Mouse (Mus musculus): ENCODE data around the gene Lasp1. TPM values are rescaled to one million over a fixed set of nuclear protein-coding genes. Genes with fewer than 3 reads are reported as not detected.
"Not testable (repeated sequence)": the region's sequence is repeated elsewhere in the genome, so short reads cannot be mapped to it uniquely, and the experiment has no call there.

The Lasp1 gene
- 108 and 111 TPM in 2 replicates for polyA plus RNA-seq (2012; rRNA removed)

- peak; percentile 80 to 96 for DNase-seq (ENCODE audit: extremely low spot score in 1 of 2, low spot score in 1 of 2)
Measured at GRCm38 (mm10) chr11:97798782-97799145, at the start of gene Lasp1. TSS of gene Lasp1 (plus strand) at chr11:97799000.

DNA sequence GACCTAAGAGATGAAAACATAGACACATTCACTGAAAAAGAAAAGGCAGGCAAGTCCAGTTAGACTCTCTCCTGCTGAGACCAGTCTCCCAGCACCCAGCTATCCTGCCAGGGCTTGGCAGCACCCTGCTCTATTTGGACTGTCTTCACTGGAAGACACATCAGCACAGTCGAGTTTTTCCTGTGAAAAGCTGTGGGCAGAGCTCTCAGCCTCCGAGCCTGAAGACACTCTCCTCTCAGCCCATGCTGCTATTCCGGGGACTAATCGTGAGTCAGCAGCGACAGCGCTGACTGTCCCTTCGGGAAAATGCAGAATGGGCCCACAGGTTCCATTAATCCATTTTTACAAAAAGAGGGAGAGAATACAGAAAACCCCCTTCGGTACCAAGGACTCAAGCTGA, 45.5 kb upstream of the Lasp1 start:
- peak; percentile 55 to 78 for DNase-seq (ENCODE audit: extremely low spot score in 1 of 2, low spot score in 1 of 2)

GRCm38 (mm10) chr11:97758125-97758524, 40.7 kb upstream of the Lasp1 start:
- DNase-seq (ENCODE audit: extremely low spot score in 1 of 2, low spot score in 1 of 2): no peak

DNA sequence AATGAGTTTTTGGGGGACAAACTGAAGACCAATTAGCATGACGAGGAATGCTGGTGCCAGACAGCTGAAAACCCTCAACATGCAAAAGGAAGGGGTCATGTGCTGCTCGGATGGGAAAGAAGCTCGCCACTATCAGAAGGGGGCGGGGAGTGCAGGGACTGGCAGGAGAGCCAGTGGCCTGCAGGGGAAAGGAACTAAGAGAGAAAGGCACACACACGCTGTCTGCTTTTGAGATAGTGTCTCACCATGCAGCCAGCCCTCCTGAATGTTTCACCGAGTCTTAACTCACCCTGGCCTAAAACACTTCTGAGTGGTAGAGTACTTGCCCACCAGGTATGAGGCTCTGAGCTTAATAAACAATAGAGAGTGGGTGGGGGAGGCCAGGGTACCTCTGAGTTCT, 39.9 kb upstream of the Lasp1 start:
- DNase-seq (ENCODE audit: extremely low spot score in 1 of 2, low spot score in 1 of 2): no peak

DNA sequence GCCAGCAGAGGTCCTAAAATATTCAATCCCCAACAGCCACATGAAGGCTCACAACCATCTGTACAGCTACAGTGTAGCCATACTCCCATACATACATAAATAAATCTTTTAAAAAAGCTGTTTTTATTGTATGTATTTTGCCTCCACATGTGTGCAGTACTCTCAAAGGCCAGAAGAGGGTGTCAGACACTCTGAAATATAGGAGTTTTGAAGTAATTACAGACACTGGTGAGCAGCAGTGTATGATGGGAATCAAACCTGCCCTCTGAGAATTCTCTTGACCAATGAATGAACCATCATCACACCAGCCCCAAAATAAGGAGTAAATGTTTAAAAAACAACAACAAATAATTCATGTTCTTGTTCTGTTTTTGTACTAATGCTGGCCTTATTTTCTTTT, 37.2 kb upstream of the Lasp1 start:
- no peak for DNase-seq (ENCODE audit: extremely low spot score in 1 of 2, low spot score in 1 of 2)

- peak; percentile 95 to 99 for DNase-seq (ENCODE audit: extremely low spot score in 1 of 2, low spot score in 1 of 2)
Measured at GRCm38 (mm10) chr11:97766154-97766881, 32.5 kb upstream of the Lasp1 start, which contains the start of gene Cwc25. TSS of gene Cwc25 (minus strand) at chr11:97766556.

- no peak for DNase-seq (ENCODE audit: extremely low spot score in 1 of 2, low spot score in 1 of 2)
Measured at GRCm38 (mm10) chr11:97769704-97770103, 29.1 kb upstream of the Lasp1 start.

DNA sequence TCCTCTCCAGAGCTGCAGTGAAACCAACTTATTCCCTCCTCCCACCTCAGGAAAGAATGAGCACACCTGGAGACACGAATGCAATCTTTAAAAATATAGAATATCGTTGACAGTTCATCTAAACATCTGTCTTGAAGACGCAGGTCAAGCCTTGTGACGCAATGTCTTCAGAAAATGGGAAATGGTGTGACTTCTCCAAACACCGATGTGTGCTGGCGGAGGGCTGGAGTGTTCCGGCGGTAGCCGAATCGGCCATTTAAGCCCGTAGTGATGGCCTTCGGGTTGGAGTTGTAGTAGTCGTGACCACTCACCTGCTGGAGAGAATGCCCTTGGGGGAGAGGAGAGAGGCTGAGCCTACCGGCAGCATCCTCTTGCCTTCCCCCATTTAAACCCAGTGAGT, 27.4 kb upstream of the Lasp1 start:
- DNase-seq (ENCODE audit: extremely low spot score in 1 of 2, low spot score in 1 of 2): no peak

- DNase-seq (ENCODE audit: extremely low spot score in 1 of 2, low spot score in 1 of 2): no peak
Measured at GRCm38 (mm10) chr11:97775186-97775585, 23.6 kb upstream of the Lasp1 start.

DNA sequence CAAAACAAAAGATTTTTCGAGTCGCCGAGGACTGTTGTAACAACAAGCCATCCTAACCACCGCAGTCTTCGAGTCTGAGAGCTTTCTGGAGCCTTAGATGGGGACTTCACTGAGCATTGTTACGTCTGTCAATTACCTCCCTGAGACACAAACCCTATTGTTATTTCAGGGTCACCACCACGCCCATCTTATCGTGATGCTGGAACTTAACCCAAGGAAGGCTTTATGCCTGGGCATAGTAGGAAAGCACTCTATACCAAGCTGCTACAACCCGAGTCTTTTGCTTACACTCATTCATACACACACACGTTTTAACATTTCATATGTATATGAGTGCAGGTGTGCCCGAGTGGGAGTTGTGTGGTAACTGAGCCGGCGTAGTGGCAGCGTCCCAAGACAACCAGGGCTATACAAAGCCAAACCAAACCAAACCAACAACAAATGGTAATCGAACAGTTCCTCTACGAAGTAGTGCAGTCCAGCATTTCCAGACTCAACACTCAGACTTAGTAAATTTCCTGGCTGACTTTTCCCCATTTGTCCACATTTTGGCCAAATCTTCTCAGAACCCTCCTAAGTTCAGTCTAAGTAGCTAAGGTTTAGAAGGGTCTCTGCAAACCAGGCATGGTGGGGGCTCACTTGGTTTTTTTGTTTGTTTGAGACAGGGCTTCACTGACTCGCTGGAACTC, 22.8 kb upstream of the Lasp1 start, which contains the start of gene 1700001P01Rik:
Gene 1700001P01Rik (minus strand): TSS at position 111 of the 689 bp plus-strand sequence.
- no peak for DNase-seq (ENCODE audit: extremely low spot score in 1 of 2, low spot score in 1 of 2)

- no peak for DNase-seq (ENCODE audit: extremely low spot score in 1 of 2, low spot score in 1 of 2)
Measured at GRCm38 (mm10) chr11:97776497-97777128, 22.2 kb upstream of the Lasp1 start.

GRCm38 (mm10) chr11:97777129-97777529, 21.7 kb upstream of the Lasp1 start:
- DNase-seq (ENCODE audit: extremely low spot score in 1 of 2, low spot score in 1 of 2): no peak

DNA sequence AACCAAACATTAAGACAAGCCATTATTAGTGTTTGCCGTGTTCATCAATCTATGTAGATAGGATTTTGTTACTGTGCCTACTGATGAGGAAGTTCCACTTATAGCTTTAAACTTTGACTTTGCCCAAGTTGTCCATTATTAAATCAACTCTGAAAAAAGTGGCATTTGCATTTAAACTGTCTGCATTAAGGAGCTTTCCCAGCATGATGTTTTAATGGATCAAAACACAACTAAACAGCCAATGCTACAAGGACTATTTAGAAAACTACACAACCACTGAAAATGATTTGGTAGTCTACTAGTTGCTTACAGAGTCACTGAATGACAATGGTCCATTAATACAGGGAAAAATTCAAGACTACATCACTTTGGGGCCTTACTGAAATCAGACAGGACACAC, 19.9 kb upstream of the Lasp1 start:
- DNase-seq (ENCODE audit: extremely low spot score in 1 of 2, low spot score in 1 of 2): no peak

DNA sequence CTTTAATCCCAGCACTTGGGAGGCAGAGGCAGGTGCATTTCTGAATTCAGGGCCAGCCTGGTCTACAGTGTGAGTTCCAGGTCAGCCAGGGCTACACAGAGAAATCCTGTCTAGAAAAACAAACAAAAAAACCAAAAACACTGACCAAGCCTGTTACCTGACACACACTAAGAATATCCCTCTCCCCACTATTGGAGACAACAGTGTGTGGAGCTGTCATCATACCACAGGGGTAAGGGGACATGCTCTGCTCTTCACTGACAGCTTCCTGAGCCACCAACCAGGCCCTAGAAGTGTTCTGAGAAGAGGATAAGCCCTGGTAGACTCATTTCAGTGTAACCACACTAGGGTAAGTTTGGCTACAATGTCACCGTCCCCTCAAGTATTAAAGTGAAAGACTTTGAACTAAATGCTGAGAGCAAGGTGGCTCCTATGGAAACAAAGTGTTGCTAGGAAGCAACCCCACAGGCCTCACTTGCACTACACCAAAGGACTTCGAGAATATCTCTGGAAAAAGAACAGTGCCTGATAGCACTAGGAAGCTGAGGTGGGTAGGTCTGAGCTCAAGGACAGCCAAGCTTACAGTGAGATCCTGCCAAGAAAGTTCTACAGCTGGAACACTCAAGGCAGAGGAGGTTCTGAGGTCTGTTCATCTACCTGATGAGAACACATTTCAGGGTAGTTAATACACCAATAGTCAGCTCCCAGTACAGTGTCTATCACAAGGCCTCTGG, 18.7 kb upstream of the Lasp1 start:
- DNase-seq (ENCODE audit: extremely low spot score in 1 of 2, low spot score in 1 of 2): no peak

DNA sequence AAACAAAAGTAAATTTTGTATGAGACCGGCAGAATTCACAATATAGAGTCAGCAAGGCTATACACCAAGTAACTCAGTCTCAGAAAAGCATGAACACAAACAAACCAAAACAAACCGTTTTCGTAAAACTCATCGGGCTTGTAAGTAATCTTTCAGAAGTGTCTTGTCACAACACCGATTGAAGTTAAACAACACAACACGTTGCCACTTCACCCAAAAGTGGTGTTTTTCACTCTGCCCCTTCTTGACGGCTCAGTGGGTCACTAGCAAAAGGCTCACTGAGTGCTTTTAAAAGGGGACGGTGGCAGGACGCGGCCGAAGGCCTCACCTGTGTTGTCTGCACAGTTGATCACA, 17.3 kb upstream of the Lasp1 start:
- no peak for DNase-seq (ENCODE audit: extremely low spot score in 1 of 2, low spot score in 1 of 2)

- peak; percentile 98 to 100 for DNase-seq (ENCODE audit: extremely low spot score in 1 of 2, low spot score in 1 of 2)
Measured at GRCm38 (mm10) chr11:97781832-97782563, 16.8 kb upstream of the Lasp1 start, which contains the start of gene Rpl23. TSS of gene Rpl23 (minus strand) at chr11:97782437.

DNA sequence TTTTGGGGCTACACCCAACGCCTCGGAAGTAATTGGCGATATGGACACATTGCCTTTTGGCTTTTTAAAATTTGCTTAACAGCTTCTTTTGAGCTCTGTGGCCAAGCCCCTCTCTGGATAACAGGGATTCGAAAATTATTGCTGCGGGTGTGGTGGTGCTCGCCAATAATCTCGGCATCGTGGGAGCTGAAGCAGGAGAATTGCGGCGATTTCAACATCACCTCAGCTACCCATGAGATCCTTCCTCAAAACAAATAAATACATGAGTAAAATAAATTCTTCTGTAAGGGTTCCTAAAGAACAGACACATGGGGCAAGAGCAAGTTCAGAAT, 16.3 kb upstream of the Lasp1 start:
- no peak for DNase-seq (ENCODE audit: extremely low spot score in 1 of 2, low spot score in 1 of 2)

- no peak for DNase-seq (ENCODE audit: extremely low spot score in 1 of 2, low spot score in 1 of 2)
Measured at GRCm38 (mm10) chr11:97787961-97788360, 10.8 kb upstream of the Lasp1 start.

GRCm38 (mm10) chr11:97789727-97790126, 9.1 kb upstream of the Lasp1 start:
- DNase-seq (ENCODE audit: extremely low spot score in 1 of 2, low spot score in 1 of 2): no peak

DNA sequence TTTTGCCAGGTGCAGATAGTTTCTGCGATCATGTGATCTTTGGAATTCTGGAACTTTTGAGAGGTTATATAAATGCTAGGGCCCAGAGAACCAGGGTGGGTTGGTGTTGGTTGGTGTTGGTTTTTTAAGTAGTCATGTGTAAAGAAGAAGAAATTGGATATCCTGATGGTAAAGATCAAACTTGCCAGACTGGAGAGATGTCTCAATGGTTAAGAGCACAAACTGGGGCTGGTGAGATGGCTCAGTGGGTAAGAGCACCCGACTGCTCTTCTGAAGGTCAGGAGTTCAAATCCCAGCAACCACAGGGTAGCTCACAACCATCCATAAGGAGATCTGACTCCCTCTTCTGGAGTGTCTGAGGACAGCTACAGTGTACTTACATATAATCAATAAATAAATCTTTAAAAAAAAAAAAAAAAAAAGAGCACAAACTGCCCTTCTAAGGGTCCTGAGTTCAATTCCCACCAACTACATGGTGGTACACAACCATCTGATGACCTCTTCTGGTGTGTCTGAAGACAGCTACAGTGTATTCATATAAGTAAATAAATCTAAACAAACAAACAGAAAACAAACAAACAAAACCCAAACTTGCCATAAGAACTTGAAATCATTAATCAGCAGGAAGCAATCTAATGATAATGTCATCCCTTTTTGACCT, 7.9 kb upstream of the Lasp1 start:
- not testable (repeated sequence) for DNase-seq (ENCODE audit: extremely low spot score in 1 of 2, low spot score in 1 of 2)
